17 mouse cellular contexts compared by ENCODE assay signal in genomic region chr2:128169486-128169885, GRCm38 (mm10).
"Had no signal": no experiment of that assay in that cellular context is flagged by ENCODE, and none has a peak within 500 bp of the region (broad histone marks: within the 10 kb centered on the region; RNA-seq: fewer than 3 reads in every experiment).

No protein-coding gene starts in this region.

- H3K4me3 ChIP-seq: lung, embryonic 15.5 days; megakaryocyte, embryonic 14.5 days; midbrain, embryonic 13.5 days; midbrain, embryonic 15.5 days; neural tube, embryonic 12.5 days; stomach, embryonic 15.5 days had no signal

- H3K9me3 ChIP-seq: lung, embryonic 15.5 days; megakaryocyte, embryonic 14.5 days; midbrain, embryonic 13.5 days; midbrain, embryonic 15.5 days; neural tube, embryonic 12.5 days; stomach, embryonic 15.5 days had no signal

- DNase-seq: lung, adult 2 months; lung, postnatal 14 days; lung, postnatal 36 days; right cerebral cortex, postnatal 14 days; thymus, adult 2 months; thymus, postnatal 25 days; thymus, postnatal 4 days had no signal

- H3K4me2 ChIP-seq: lung, embryonic 15.5 days; midbrain, embryonic 11.5 days; midbrain, embryonic 13.5 days; midbrain, embryonic 15.5 days; neural tube, embryonic 12.5 days; stomach, embryonic 15.5 days had no signal

- H3K36me3 ChIP-seq: lung, embryonic 15.5 days; midbrain, embryonic 13.5 days; midbrain, embryonic 15.5 days; neural tube, embryonic 12.5 days; stomach, embryonic 15.5 days had no signal

- H3K27me3 ChIP-seq: lung, embryonic 15.5 days; midbrain, embryonic 13.5 days; midbrain, embryonic 15.5 days; neural tube, embryonic 12.5 days; stomach, embryonic 15.5 days had no signal

- ATAC-seq: lung, postnatal 0 days; midbrain, embryonic 13.5 days; midbrain, embryonic 15.5 days had no signal

- H3K9ac ChIP-seq: lung, embryonic 15.5 days; midbrain, embryonic 13.5 days; midbrain, embryonic 15.5 days; neural tube, embryonic 12.5 days; stomach, embryonic 15.5 days had no signal

- H3K27ac ChIP-seq: lung, embryonic 15.5 days; macrophage; midbrain, embryonic 13.5 days; midbrain, embryonic 15.5 days; neural tube, embryonic 12.5 days; stomach, embryonic 15.5 days; stomach, postnatal 0 days had no signal

- H3K4me1 ChIP-seq: midbrain, embryonic 15.5 days; neural tube, embryonic 12.5 days had no signal
